Mouse (Mus musculus): ENCODE measurements around the gene 0610010F05Rik. TPM values are rescaled to one million over a fixed set of nuclear protein-coding genes. Genes with fewer than 3 reads are reported as not detected.

Gene 0610010F05Rik
- polyA plus RNA-seq (2012; ENCODE audit: insufficient read depth, insufficient read length, missing spikeins): 16.5 and 20.5 TPM in 2 replicates

DNA sequence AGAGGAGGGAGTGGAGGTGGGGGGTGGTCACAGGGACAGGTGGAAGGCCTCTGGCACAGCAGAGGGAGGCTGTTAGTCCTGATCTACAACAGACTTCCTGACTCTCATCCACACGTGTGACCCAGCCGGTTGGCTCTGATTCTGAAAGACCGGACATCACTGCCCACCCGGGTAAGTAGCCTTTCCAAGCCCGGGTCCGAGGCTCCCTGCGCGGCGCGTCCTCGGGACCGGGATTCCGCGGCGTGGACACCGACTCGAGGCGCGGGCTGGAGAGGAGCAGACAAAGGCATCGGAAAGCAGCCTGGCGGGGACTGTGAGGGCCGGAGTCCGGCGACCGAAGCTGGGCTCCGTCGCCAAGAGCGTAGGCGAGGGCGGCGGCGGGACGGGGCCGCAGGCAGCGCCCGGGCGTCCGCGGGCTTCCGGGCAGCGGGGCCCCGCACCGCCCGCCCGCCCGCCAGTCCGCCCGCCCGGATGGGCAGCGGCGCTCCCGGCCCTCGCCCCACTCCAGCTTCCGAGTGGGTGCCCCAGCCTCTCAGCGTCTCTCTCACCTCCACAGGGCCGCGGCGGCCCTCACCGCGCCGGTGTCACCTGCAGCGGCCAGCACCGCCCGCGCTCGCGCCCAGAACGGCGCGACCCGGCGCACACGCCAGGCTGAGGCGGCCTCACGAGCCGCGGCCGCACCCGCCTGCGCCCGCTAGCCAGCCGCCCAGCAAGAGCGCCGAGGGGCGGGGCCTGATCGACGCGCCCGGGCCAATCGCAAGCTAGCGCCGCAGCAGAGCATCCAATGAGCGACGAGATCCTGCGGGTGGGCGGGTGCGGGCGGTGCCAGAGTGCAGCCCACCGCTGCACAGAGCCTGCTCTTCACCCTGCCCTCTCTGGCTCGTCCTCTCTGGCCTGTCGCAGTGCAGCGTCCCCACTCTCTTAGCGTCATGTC, at the start of gene 0610010F05Rik:
Gene 0610010F05Rik, minus strand, starts transcription at position 695 of the 934 bp plus-strand sequence.
- Histone ChIP-seq H3K4me1 (ENCODE audit: control insufficient read depth, insufficient read depth, insufficient read length, low read length) (no peaks in the 10 kb centered on the region), H3K4me3 (ENCODE audit: insufficient read depth, low read depth, low read length) (peak within 1 kb of the TSS; percentile 96), H3K27ac (replicated peaks; ENCODE audit: low read depth, low read length) (peak within 1 kb of the TSS; percentile 69)

DNA sequence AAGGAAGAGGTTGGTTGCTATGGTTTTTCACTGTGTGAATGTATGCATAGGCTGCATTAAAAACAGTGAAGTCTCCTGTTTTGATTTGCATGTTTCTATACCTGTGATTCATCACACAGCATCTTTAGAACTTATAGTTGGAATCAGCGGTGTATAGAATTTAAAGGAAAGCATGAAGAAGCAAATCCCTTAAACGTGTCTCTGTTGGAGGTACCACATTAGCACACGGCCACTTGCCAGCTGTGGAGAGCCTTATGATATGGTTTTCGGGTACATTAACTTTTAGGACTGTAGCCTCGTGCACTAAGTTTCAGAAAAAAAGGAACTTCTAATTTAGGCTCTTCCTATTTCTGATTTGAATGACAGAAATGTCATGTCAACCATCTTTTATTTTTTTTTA, 49.1 kb upstream of the 0610010F05Rik start:
- Histone ChIP-seq H3K4me3 (ENCODE audit: insufficient read depth, low read depth, low read length) (no peak overlapping the region), H3K4me1 (ENCODE audit: control insufficient read depth, insufficient read depth, insufficient read length, low read length) (no peaks in the 10 kb centered on the region), H3K27ac (replicated peaks; ENCODE audit: low read depth, low read length) (no peak overlapping the region)

DNA sequence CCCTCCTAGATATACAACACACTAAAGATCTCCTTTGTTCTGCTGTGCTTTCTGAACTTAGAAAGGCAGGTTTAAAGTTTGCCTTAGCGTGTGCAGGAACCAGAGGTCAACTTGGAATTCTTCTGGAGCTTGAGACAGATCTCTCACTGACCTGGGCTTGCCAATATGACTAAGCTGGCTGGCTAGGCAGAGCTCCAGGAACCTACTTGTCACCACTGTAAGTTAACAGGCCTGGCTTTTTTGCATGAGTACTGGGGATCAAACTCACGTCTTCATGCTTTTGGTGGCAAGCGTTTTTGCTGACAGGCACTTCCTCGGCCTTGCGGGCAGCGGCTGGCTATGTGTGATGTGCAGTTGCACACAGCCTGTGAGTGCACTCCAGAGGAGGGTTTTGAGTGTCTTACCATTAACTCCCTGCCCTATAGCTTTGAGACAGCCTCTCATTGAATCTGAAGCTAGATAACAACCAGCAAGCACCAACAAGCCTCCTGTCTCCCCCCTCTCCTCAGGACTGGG, 47.1 kb upstream of the 0610010F05Rik start:
- Histone ChIP-seq H3K27ac (replicated peaks; ENCODE audit: low read depth, low read length) (no peak overlapping the region), H3K4me1 (ENCODE audit: control insufficient read depth, insufficient read depth, insufficient read length, low read length) (no peaks in the 10 kb centered on the region), H3K4me3 (ENCODE audit: insufficient read depth, low read depth, low read length) (no peak overlapping the region)

DNA sequence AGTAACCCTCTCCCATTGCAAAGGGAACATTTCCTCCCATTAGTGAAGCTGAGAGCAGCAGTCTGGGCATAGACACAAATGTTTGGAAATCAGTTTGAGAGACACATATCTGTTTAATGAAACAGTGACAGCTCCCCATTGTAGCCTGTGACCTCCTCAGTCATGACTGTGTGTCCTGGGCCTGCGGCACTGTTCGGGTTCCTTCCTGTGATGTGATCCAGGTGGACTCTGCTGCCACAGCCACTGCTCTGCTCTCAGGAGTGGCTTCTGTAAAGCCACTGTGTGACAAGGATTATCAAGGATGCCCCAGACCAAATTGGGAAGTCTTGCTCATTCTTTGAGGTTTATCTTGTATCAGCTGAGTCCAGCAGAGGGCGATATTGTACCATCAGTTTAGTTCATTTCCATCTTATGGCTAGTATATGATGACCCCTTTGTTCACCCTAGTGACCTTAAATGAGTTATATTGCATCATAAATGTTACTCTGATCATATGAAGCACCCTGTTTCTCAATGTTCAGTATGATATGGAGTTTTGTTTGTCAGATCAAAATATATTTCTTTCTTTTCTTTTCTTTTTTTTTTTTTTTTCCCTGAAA, 45.7 kb upstream of the 0610010F05Rik start:
- Histone ChIP-seq H3K4me1 (ENCODE audit: control insufficient read depth, insufficient read depth, insufficient read length, low read length) (no peaks in the 10 kb centered on the region), H3K4me3 (ENCODE audit: insufficient read depth, low read depth, low read length) (no peak overlapping the region), H3K27ac (replicated peaks; ENCODE audit: low read depth, low read length) (no peak overlapping the region)

DNA sequence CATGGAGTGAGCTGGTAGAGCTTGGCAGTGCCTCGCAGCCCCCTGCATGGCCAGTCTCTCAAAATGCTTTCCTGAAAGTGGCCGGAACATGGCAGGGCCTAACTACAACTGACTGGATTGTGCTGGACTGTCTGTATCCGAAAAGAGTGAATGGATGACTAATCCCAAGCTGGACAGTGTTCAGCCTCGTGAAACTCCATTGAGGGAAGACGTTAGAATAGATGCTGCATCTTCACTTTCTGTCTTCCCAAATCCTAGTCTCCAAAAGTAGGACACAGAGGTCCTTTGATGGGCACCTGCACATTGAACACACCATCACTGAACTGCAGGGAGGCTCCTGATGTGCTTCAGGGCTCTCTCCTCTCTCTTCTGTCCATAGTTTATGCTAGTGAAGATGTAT, 42.7 kb upstream of the 0610010F05Rik start:
- Histone ChIP-seq H3K4me3 (ENCODE audit: insufficient read depth, low read depth, low read length) (no peak overlapping the region), H3K4me1 (ENCODE audit: control insufficient read depth, insufficient read depth, insufficient read length, low read length) (no peaks in the 10 kb centered on the region), H3K27ac (replicated peaks; ENCODE audit: low read depth, low read length) (no peak overlapping the region)

DNA sequence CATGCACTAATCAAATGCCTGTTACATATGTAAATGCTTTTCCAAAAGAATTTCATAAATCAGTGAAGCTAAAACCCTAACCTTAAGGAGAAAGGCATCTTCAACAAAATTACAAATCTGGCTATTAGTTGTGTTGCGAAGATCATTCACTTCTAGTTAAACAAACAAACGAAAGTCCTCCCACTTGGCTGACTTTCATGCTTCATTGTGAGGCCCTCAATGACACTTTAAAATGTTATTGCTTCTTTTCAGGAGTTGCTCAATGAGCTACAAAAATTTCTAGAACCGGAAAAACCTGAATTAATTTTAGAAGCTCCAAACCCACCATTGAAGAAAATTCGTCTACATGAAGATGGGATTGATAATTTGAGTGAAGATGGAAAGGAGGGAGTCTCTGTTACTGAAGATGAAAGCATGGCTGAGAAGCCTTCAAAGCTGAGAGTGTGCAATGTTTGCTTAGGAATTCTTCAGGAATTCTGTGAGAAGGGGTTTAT, 38.9 kb upstream of the 0610010F05Rik start:
- Histone ChIP-seq H3K27ac (replicated peaks; ENCODE audit: low read depth, low read length) (no peak overlapping the region), H3K4me1 (ENCODE audit: control insufficient read depth, insufficient read depth, insufficient read length, low read length) (no peaks in the 10 kb centered on the region), H3K4me3 (ENCODE audit: insufficient read depth, low read depth, low read length) (no peak overlapping the region)

DNA sequence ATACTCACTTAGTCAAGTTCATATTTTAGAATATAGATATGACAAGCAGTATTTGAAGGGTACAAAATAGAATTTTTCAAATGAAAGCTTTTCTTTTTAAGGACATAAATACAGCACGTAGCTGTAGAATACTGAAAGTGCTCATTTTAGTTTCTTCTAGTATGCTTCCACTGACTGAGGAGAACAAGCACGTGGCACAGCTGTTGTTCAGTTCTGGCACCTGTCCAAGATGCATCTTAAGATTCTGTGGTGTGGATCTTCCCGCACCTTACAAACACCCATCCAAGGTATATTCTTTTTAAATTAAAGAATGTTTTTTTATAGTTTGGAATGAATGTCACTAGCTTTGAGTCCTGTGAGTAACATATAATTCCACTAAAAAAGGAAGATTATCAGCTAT, 33.7 kb upstream of the 0610010F05Rik start:
- Histone ChIP-seq H3K4me1 (ENCODE audit: control insufficient read depth, insufficient read depth, insufficient read length, low read length) (peaks cover 7% of the 10 kb centered on the region; the same call in 1 of the 2 replicates), H3K4me3 (ENCODE audit: insufficient read depth, low read depth, low read length) (peak overlapping the region; percentile 33; the same call in 1 of the 2 replicates), H3K27ac (replicated peaks; ENCODE audit: low read depth, low read length) (no peak overlapping the region; the same call in 1 of the 2 replicates)

DNA sequence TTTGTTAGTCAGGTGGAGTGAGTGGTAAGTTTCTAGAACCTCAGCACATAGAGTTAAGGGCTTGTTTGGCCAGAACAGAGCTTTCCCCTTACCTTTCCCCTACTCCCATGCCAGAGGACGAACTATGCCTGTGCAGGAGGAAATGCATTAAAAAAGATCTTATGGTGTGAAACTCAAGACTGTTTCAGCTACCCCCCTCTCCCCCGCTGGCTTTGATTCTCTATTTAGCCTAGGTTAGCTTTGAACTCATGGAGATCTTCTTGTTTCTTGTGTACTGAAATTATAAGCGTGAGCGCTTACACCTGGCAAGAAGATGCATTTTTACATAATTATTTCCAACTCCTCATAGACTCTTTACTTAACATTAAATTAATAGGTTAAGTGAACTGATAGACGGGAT, 33.1 kb upstream of the 0610010F05Rik start:
- H3K27ac ChIP-seq (replicated peaks; ENCODE audit: low read depth, low read length): peak overlapping the region; percentile 94

DNA sequence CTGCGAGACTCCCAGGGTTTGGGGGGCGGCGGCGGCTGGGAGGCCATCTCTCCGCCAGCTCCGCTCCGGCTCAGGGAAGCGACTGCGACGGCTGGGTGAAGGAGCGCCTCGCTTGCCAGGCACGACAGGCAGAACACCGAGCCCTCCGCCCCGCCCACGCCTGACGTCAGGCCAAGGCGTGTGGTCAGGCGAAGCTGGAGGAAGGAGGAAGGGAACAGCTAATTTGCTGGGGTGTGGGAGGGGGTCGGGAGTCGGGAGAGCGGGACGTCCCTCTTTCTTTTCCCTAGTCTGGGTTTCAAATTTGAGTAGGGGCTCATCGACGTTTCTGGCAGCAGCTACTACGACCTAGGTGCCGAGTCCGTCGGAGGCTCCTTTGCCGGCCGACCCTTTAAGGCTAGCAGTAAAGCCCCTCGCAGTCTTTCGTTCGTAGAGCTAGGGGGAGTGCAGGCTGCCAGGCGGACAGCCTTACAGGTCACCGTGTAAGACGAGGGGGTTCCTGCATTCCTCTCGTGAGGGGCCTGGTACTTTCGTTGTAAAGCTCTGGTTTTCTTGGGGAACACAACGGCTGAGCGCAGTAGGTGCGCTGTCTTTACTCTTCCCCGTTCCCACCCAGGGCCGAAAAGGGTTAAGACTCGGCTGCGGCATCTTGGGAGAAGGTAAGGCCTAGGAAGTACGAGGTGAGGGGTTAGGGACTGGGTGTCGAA, 32.5 kb upstream of the 0610010F05Rik start, which contains the start of gene Pex13:
Gene Pex13, minus strand, starts transcription at position 162 of the 704 bp plus-strand sequence.
- Histone ChIP-seq H3K27ac (replicated peaks; ENCODE audit: low read depth, low read length) (peak within 1 kb of the TSS; percentile 94), H3K4me3 (ENCODE audit: insufficient read depth, low read depth, low read length) (peak within 1 kb of the TSS; percentile 95), H3K4me1 (ENCODE audit: control insufficient read depth, insufficient read depth, insufficient read length, low read length) (peaks cover 9% of the 10 kb centered on the region)

More for the DNA sequence above, 33.1 kb upstream of the 0610010F05Rik start:
- H3K4me1 ChIP-seq (ENCODE audit: control insufficient read depth, insufficient read depth, insufficient read length, low read length): peaks cover 8% of the 10 kb centered on the region; the same call in 1 of the 2 replicates
- H3K4me3 ChIP-seq (ENCODE audit: insufficient read depth, low read depth, low read length): peak overlapping the region; percentile 95

DNA sequence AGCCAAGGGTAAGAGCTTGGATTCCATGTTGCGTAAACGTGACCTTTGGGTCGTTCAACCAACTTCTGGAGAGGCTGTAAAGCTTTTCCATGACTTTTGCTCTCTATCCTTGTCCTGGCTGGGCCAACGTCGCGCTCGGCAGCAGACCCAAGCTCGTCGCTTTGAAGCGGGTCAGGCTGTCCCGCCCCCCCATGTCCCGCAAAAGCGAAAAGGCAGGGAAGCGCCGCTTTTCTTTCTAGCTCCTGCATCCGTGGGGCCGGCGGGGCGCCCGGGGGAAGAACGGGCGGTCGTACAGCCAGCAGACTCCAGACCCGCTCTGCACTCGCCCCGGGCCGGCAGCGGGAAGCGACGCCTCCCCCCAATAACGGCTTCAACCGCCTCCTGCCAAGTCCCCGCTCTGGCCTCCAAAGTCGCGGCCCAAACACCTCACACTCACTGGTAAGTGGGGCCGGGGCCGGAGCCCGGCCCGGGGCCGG, 31.9 kb upstream of the 0610010F05Rik start, which contains the start of gene Pus10:
Gene Pus10, plus strand, starts transcription at position 364 of the 476 bp plus-strand sequence.
- Histone ChIP-seq H3K4me3 (ENCODE audit: insufficient read depth, low read depth, low read length) (peak within 1 kb of the TSS; percentile 95), H3K27ac (replicated peaks; ENCODE audit: low read depth, low read length) (peak within 1 kb of the TSS; percentile 94), H3K4me1 (ENCODE audit: control insufficient read depth, insufficient read depth, insufficient read length, low read length) (peaks cover 10% of the 10 kb centered on the region)

DNA sequence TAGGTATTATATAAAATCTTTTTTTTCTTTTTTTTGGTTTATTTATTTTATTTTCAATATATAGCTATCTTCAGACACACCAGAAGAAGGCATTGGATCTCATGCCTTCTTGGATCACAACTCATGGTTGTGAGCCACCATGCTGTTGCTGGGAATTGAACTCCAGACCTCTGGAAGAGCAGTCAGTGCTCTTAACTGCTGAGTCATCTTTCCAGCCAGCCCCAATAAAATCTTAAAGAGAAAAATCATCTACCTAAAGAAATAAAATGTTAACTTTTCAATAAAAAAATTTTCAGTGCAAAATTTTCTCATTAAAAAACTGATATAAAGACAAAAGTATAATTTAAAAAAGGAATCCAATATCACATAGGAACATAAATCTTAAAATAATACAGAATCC, 30.8 kb upstream of the 0610010F05Rik start:
- 0 out of 2 replicates have a peak overlapping the region, but pooled peaks have one; percentile 41 for H3K27ac ChIP-seq (replicated peaks; ENCODE audit: low read depth, low read length)
- H3K4me3 ChIP-seq (ENCODE audit: insufficient read depth, low read depth, low read length): no peak overlapping the region
- H3K4me1 ChIP-seq (ENCODE audit: control insufficient read depth, insufficient read depth, insufficient read length, low read length): peaks cover 10% of the 10 kb centered on the region

DNA sequence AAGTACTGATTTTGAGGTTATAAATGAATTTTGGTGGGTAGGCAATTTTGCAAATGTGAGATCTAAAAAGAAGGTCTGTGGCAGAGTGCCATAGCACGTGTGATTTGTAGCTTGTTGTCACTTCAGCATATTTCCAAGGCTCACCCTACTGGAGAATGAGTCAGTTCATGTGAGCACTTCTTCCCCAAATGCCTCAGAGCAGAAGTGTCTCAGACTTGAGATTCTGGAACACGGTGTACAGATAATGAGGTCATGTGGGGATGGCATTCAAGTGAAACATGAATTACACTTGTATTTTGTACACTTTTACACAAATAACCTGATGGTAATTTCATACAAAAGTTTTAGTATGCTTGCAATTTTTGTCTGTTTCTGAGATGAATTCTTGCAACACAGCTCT, 24.4 kb upstream of the 0610010F05Rik start:
- H3K4me1 ChIP-seq (ENCODE audit: control insufficient read depth, insufficient read depth, insufficient read length, low read length): peaks cover 8% of the 10 kb centered on the region
- H3K27ac ChIP-seq (replicated peaks; ENCODE audit: low read depth, low read length): no peak overlapping the region
- no peak overlapping the region for H3K4me3 ChIP-seq (ENCODE audit: insufficient read depth, low read depth, low read length)

DNA sequence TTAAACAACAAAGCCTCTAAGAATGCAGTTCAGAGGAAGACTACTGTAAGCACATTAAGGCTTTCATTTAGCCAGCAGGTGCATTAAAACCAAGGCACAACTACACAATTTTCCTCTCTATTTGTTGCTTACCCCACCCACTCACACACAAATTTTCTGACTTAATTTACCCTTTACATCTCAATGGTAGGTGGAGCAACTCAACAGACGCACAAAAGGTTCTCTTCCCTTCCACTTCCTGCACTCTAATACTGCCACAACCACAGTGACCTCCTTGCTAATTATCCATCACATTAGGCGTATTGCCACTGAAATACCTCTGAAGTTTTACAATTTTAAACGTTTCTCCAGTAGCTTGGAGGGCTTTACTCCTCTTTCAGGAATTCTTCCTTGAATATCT, 20.2 kb upstream of the 0610010F05Rik start:
- Histone ChIP-seq H3K27ac (replicated peaks; ENCODE audit: low read depth, low read length) (no peak overlapping the region), H3K4me3 (ENCODE audit: insufficient read depth, low read depth, low read length) (no peak overlapping the region), H3K4me1 (ENCODE audit: control insufficient read depth, insufficient read depth, insufficient read length, low read length) (no peaks in the 10 kb centered on the region)

DNA sequence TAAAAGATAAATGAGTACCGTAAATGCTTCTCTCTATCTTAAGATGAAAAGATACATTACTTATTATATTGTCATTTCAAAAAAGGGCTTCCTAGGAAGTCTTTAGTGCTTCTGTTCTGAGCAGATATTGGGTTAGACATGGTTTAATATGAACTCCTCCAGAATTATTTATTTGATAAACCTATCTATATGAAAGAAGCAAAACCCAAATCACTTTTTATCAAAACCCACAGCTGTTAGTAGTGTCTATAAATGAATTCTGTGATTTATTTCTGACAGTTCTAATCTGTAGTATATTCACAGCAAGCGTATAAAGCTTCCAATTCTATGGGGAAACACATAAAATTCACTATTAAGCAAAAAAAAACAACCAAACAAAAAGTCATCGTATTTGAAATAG, 14.4 kb upstream of the 0610010F05Rik start:
- no peak overlapping the region for H3K4me3 ChIP-seq (ENCODE audit: insufficient read depth, low read depth, low read length)
- H3K4me1 ChIP-seq (ENCODE audit: control insufficient read depth, insufficient read depth, insufficient read length, low read length): no peaks in the 10 kb centered on the region
- no peak overlapping the region for H3K27ac ChIP-seq (replicated peaks; ENCODE audit: low read depth, low read length)

Data from brown adipose tissue, adult 24 weeks (tissue).